Mouse (Mus musculus) brain, embryonic 14.5 days (tissue): Measurements from ENCODE around the gene Tpcn2.

Experiments
- CTCF ChIP-seq: fragments of 200-500 bp; IDR thresholded peaks from 2 replicates; pipeline ENCODE4 v1.5.1; 2012; ENCODE audit warnings: inconsistent platforms, mild to moderate bottlenecking, moderate library complexity, borderline replicate concordance; ENCODE audit not compliant: insufficient read depth, insufficient read length; ENCODE audit errors: extremely low read depth
- POLR2A ChIP-seq: fragments of 200-500 bp; IDR thresholded peaks from 2 replicates; pipeline ENCODE4 v1.6.1; 2012; ENCODE audit warnings: mild to moderate bottlenecking, inconsistent platforms, borderline replicate concordance; ENCODE audit not compliant: poor library complexity, insufficient read depth, insufficient read length, severe bottlenecking; ENCODE audit errors: extremely low read depth

- TF ChIP-seq POLR2A (no peak), CTCF (no peak)
These were observed 770 bp downstream of the Tpcn2 start for GRCm38 (mm10) chr7:145283041-145283440.
